Comparison of ENCODE assay signal across 8 mouse cellular contexts in the genomic region with DNA sequence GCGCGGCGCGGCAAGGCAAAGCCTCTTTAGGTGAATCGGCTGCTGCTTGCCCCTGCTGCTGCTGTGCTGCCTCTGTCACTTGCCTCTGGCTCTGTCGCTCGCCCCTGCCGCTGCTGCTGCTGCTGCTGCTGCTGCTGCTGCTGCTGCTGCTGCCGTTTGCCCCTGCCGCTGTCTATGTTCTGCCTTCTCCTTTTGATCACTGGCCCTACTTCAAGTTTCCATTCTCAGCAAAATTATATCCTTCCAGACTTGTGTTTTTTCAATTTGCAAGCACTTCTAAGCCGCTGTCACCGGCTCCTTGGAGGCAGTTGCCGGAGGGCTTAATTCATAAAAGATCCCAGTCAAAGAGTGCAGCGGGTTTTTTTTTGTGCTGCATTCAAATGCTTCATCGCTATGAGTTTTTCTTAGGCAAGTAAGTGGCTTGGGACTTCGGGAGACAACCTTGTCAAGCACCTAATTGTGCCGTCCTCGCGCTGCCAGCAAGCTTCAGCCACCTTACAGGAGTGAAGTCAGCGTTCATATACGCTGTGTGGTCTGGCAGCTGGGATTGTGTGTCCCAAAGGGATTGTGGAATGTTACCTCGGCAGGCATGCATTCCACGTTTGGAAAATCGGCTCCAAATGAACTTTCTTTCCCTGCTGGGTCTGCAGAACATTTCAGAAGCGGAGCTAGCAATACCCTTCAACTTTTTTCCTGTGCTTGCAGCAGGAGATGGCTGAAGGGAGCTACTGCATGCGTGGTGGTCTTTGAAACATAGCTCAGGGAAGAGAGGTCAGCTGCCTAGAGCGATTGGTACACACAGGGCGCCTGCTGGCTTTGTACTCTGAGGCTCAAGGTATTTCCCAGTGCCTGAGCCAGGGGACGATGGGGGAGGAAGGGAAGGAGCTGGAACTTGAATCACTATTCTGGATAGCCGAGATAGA. TPM values are rescaled to one million over a fixed set of nuclear protein-coding genes. Genes with fewer than 3 reads are reported as not detected.
A peak's percentile ranks its signal among the peaks of the same experiment; 100 is the strongest.
DNase-seq lines count a peak whose midpoint lies in the region; ATAC-seq and TF ChIP-seq lines count a peak whose summit lies in the region.

No protein-coding gene starts in this region.

- H3K9me3 ChIP-seq in stomach, embryonic 16.5 days (replicated peaks; ENCODE audit: control insufficient read depth, low read length): 0 out of 2 replicates have a peak, but pooled peaks cover 6% of the 10 kb centered on the region

- peaks cover 5% of the 10 kb centered on the region; the same call in 1 of the 2 replicates for H3K4me1 ChIP-seq in kidney, adult 2 months (ENCODE audit: control insufficient read depth, insufficient read depth, low read length)
- H3K4me1 ChIP-seq in stomach, embryonic 16.5 days (ENCODE audit: control insufficient read depth, insufficient read depth, low read length): peaks cover 23% of the 10 kb centered on the region

- no peak overlapping the region for H3K27ac ChIP-seq in layer of hippocampus, adult 2 months
- H3K27ac ChIP-seq in kidney, adult 2 months (ENCODE audit: insufficient read depth, low read depth, low read length): peak overlapping the region; percentile 66
- H3K27ac ChIP-seq in stomach, embryonic 16.5 days (ENCODE audit: low read length): peak overlapping the region; percentile 96

- TF ChIP-seq POLR2A in kidney, adult 2 months (IDR thresholded peaks at IDR 0.05; ENCODE audit: low read depth, low read length): no peak

- H3K4me3 ChIP-seq in layer of hippocampus, adult 2 months: peak overlapping the region; percentile 46
- peak overlapping the region; percentile 56 for H3K4me3 ChIP-seq in kidney, adult 2 months (ENCODE audit: insufficient read depth, low read depth, low read length)
- peak overlapping the region; percentile 58 for H3K4me3 ChIP-seq in stomach, embryonic 16.5 days (replicated peaks; ENCODE audit: low read length)

- H3K9ac ChIP-seq in stomach, embryonic 16.5 days (ENCODE audit: low read length): peak overlapping the region; percentile 79

- H3K27me3 ChIP-seq in kidney, adult 2 months (replicated peaks; ENCODE audit: control insufficient read depth, insufficient read depth, low read length): peaks cover 2% of the 10 kb centered on the region; the same call in 1 of the 2 replicates
- H3K27me3 ChIP-seq in stomach, embryonic 16.5 days (ENCODE audit: control insufficient read depth, insufficient read depth, low read length): no peaks in the 10 kb centered on the region

- 2% methylated on average over 30 of the region's 30 CpGs for WGBS in kidney, adult 2 months
- WGBS in stomach, embryonic 16.5 days: 2% methylated on average over 30 of the region's 30 CpGs

- peak overlapping the region; percentile 52 for H3K4me2 ChIP-seq in stomach, embryonic 16.5 days (ENCODE audit: low read depth, low read length)

- H3K36me3 ChIP-seq in kidney, adult 2 months (ENCODE audit: control insufficient read depth, insufficient read depth, low read length): no peaks in the 10 kb centered on the region
- H3K36me3 ChIP-seq in stomach, embryonic 16.5 days (ENCODE audit: control insufficient read depth, insufficient read depth, low read length): peaks cover 2% of the 10 kb centered on the region; the same call in 1 of the 2 replicates

- no peak for DNase-seq in layer of hippocampus, adult 2 months (ENCODE audit: low spot score in 2 of 2)
- DNase-seq in layer of hippocampus, adult 8-10 months (ENCODE audit: low spot score in 2 of 2): no peak
- peak; percentile 79 for DNase-seq in embryo, embryonic 10.5 days (ENCODE audit: low spot score)
- DNase-seq in heart, adult 9 months (ENCODE audit: low spot score in 2 of 2): peak; percentile 34 to 35
- peak; percentile 39 for DNase-seq in kidney, adult 2 months
- DNase-seq in lung, postnatal 14 days: peak; percentile 28
- no peak for DNase-seq in c-Kit-positive CD71-positive TER-119-positive erythroid progenitor cells, embryonic 14.5 days (ENCODE audit: low spot score)

- ATAC-seq in stomach, embryonic 16.5 days (ENCODE audit: insufficient read depth, low FRiP score): no peak

- no peak for TF ChIP-seq CTCF in layer of hippocampus, adult 2 months (conservative IDR thresholded peaks at IDR 0.05)
- TF ChIP-seq CTCF in kidney, adult 2 months (conservative IDR thresholded peaks at IDR 0.05; ENCODE audit: insufficient read depth, insufficient read length, low read depth, low read length): no peak

RNA-seq across cellular contexts. Expression of a gene that starts 2.4 kb away (rescaled TPM):
- 1 to 10 TPM; 7.8 to 9.2 TPM for total RNA-seq in layer of hippocampus, adult 2 months (2021)
- total RNA-seq in layer of hippocampus, adult 8-10 months (2022): 10 to 100 TPM in 2 of 4 experiments, 1 to 10 TPM in 2; 7.2 to 24.8 (median 12.2) TPM
- 28.9 and 29.7 TPM in 2 replicates for polyA plus RNA-seq in kidney, adult 2 months (2012; rRNA removed)
- 145 and 146 TPM in 2 replicates for polyA plus RNA-seq in stomach, embryonic 16.5 days (2015; fragmentation: Nextera tagmentation; extraction: Ambion mirVana)

Comparison
In these comparisons a context has a peak if more than half of its experiments do, and no peak if none do; other contexts are left out.
1. DNase-seq: peak in embryo, embryonic 10.5 days (single experiment), heart, adult 9 months (2 of 2), kidney, adult 2 months (single experiment) and lung, postnatal 14 days (single experiment); none in layer of hippocampus, adult 2 months (0 of 2), layer of hippocampus, adult 8-10 months (0 of 2) and c-Kit-positive CD71-positive TER-119-positive erythroid progenitor cells, embryonic 14.5 days (single experiment).
2. Peak in every context shown above with its lines, with median percentiles within 50 percentile points of each other: H3K4me3 ChIP-seq.